20 mouse cellular contexts compared by ENCODE assay signal in genomic region chr5:108648937-108649576, GRCm38 (mm10). TPM values are rescaled to one million over a fixed set of nuclear protein-coding genes. Genes with fewer than 3 reads are reported as not detected.
"Had no signal": no experiment of that assay in that cellular context is flagged by ENCODE, and none has a peak within 500 bp of the region (broad histone marks: within the 10 kb centered on the region; RNA-seq: fewer than 3 reads in every experiment).

No protein-coding gene starts in this region.

- H3K9ac ChIP-seq: liver, embryonic 12.5 days; liver, embryonic 15.5 days; lung, embryonic 15.5 days; midbrain, embryonic 15.5 days; neural tube, embryonic 13.5 days had no signal

- H3K27me3 ChIP-seq: liver, embryonic 12.5 days; liver, embryonic 15.5 days; lung, embryonic 15.5 days; megakaryocyte, embryonic 14.5 days; midbrain, embryonic 15.5 days; neural tube, embryonic 13.5 days had no signal

- H3K4me3 ChIP-seq: liver, embryonic 12.5 days; liver, embryonic 15.5 days; lung, embryonic 15.5 days; megakaryocyte, embryonic 14.5 days; midbrain, embryonic 10.5 days; midbrain, embryonic 15.5 days; neural tube, embryonic 13.5 days had no signal

- H3K4me1 ChIP-seq: liver, embryonic 15.5 days; lung, embryonic 15.5 days; megakaryocyte, embryonic 14.5 days; midbrain, embryonic 10.5 days; midbrain, embryonic 15.5 days; neural tube, embryonic 13.5 days had no signal

- H3K9me3 ChIP-seq: liver, embryonic 12.5 days; liver, embryonic 15.5 days; lung, embryonic 15.5 days; megakaryocyte, embryonic 14.5 days; midbrain, embryonic 10.5 days; midbrain, embryonic 15.5 days; neural tube, embryonic 13.5 days had no signal

- H3K4me2 ChIP-seq: liver, embryonic 12.5 days; liver, embryonic 15.5 days; lung, embryonic 15.5 days; midbrain, embryonic 15.5 days; neural tube, embryonic 13.5 days had no signal

- DNase-seq: kidney, adult 2 months; kidney, postnatal 10 days; kidney, postnatal 36 days; lung, adult 18-20 months; lung, postnatal 10 days; lung, postnatal 36 days; retina, postnatal 1 day; right cerebral cortex, postnatal 25 days; thymus, adult 18-20 months; thymus, postnatal 36 days had no signal

- ATAC-seq: intestine, postnatal 0 days; liver, embryonic 12.5 days; midbrain, embryonic 15.5 days had no signal

- H3K27ac ChIP-seq: liver, embryonic 12.5 days; liver, embryonic 15.5 days; lung, embryonic 15.5 days; midbrain, embryonic 10.5 days; midbrain, embryonic 15.5 days; neural tube, embryonic 13.5 days had no signal

RNA-seq across cellular contexts. Expression of gene Slc26a1, which starts 26.3 kb away (rescaled TPM):
- total RNA-seq: neutrophil, adult 5-6 weeks had no signal
- polyA plus RNA-seq: small intestine, adult 2 months had no signal
